Mouse (Mus musculus) brain, embryonic 14.5 days (tissue): ENCODE data around the gene Tpgs1.

Source experiments
- CTCF ChIP-seq: fragments of 200-500 bp; IDR thresholded peaks from 2 replicates; pipeline ENCODE4 v1.5.1; 2012; ENCODE audit warnings: inconsistent platforms, mild to moderate bottlenecking, moderate library complexity, borderline replicate concordance; ENCODE audit not compliant: insufficient read depth, insufficient read length; ENCODE audit errors: extremely low read depth
- POLR2A ChIP-seq: fragments of 200-500 bp; IDR thresholded peaks from 2 replicates; pipeline ENCODE4 v1.6.1; 2012; ENCODE audit warnings: mild to moderate bottlenecking, inconsistent platforms, borderline replicate concordance; ENCODE audit not compliant: poor library complexity, insufficient read depth, insufficient read length, severe bottlenecking; ENCODE audit errors: extremely low read depth

DNA sequence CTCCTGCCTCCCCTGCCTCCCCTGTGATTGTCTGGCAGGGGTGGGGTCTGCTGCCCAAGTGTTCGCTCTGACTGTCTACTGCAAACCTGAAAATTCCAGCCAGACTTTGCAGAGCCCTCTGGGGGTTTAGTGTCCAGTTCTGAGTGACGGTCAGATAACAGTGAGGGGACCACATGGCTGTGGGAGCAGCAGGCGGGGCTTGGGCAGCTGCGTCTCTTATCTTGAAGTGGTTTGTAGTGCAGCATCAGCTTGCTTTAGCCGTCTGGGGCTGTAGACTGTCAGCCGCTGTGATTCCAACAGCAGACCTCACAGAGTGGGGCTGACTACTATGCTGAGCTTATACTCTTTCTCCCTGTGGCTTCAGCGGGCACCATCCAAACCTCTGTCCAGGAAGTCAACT lies 40.1 kb downstream of the Tpgs1 start:
- TF ChIP-seq CTCF (no peak), POLR2A (no peak)
